Mouse (Mus musculus): ENCODE data around the gene Fev.

The Fev gene

GRCm38 (mm10) chr1:74885369-74886042 is at the start of gene Fev:
TSS of gene Fev (minus strand) at chr1:74885419.
- DNase-seq (ENCODE audit: extremely low read depth, low read depth): no peak

- no peak for DNase-seq (ENCODE audit: extremely low read depth, low read depth)
Observed at GRCm38 (mm10) chr1:74927621-74928296, 42.5 kb upstream of the Fev start.

- no peak for DNase-seq (ENCODE audit: extremely low read depth, low read depth)
Observed at GRCm38 (mm10) chr1:74926721-74927120, 41.5 kb upstream of the Fev start.

- no peak for DNase-seq (ENCODE audit: extremely low read depth, low read depth)
Observed at GRCm38 (mm10) chr1:74924464-74924863, 39.2 kb upstream of the Fev start.

- DNase-seq (ENCODE audit: extremely low read depth, low read depth): no peak
Observed at GRCm38 (mm10) chr1:74915706-74916105, 30.5 kb upstream of the Fev start.

GRCm38 (mm10) chr1:74902191-74902590 is 17.0 kb upstream of the Fev start:
- no peak for DNase-seq (ENCODE audit: extremely low read depth, low read depth)

- DNase-seq (ENCODE audit: extremely low read depth, low read depth): peak; percentile 16
Observed at GRCm38 (mm10) chr1:74901686-74902085, 16.5 kb upstream of the Fev start.

GRCm38 (mm10) chr1:74900341-74901285 is 15.4 kb upstream of the Fev start:
- no peak for DNase-seq (ENCODE audit: extremely low read depth, low read depth)

- DNase-seq (ENCODE audit: extremely low read depth, low read depth): no peak
Observed at GRCm38 (mm10) chr1:74898656-74899431, 13.6 kb upstream of the Fev start.

GRCm38 (mm10) chr1:74897976-74898375 is 12.8 kb upstream of the Fev start:
- no peak for DNase-seq (ENCODE audit: extremely low read depth, low read depth)

- peak; percentile 13 for DNase-seq (ENCODE audit: extremely low read depth, low read depth)
Observed at GRCm38 (mm10) chr1:74894966-74895365, 9.7 kb upstream of the Fev start.

- no peak for DNase-seq (ENCODE audit: extremely low read depth, low read depth)
Observed at GRCm38 (mm10) chr1:74893134-74893855, 8.1 kb upstream of the Fev start, which contains the start of gene Cryba2. TSS of gene Cryba2 (minus strand) at chr1:74893143.

GRCm38 (mm10) chr1:74892351-74893133 is 7.3 kb upstream of the Fev start:
- DNase-seq (ENCODE audit: extremely low read depth, low read depth): no peak

- DNase-seq (ENCODE audit: extremely low read depth, low read depth): peak; percentile 8
Observed at GRCm38 (mm10) chr1:74891513-74891912, 6.3 kb upstream of the Fev start.

- no peak for DNase-seq (ENCODE audit: extremely low read depth, low read depth)
Observed at GRCm38 (mm10) chr1:74884196-74885141, 750 bp downstream of the Fev start.

GRCm38 (mm10) chr1:74883441-74883840 is 1.8 kb downstream of the Fev start:
- DNase-seq (ENCODE audit: extremely low read depth, low read depth): no peak

- no peak for DNase-seq (ENCODE audit: extremely low read depth, low read depth)
Observed at GRCm38 (mm10) chr1:74882828-74883227, 2.4 kb downstream of the Fev start.

GRCm38 (mm10) chr1:74882055-74882734 is 3.0 kb downstream of the Fev start:
- DNase-seq (ENCODE audit: extremely low read depth, low read depth): no peak
